Mouse (Mus musculus): ENCODE data around the gene Ppm1f. TPM values are rescaled to one million over a fixed set of nuclear protein-coding genes. Genes with fewer than 3 reads are reported as not detected.
"Not testable (repeated sequence)": the region's sequence is repeated elsewhere in the genome, so short reads cannot be mapped to it uniquely, and the experiment has no call there.

Ppm1f gene
- polyA plus RNA-seq (2012; rRNA removed) = 36.1 and 40.4 TPM in 2 replicates

DNA sequence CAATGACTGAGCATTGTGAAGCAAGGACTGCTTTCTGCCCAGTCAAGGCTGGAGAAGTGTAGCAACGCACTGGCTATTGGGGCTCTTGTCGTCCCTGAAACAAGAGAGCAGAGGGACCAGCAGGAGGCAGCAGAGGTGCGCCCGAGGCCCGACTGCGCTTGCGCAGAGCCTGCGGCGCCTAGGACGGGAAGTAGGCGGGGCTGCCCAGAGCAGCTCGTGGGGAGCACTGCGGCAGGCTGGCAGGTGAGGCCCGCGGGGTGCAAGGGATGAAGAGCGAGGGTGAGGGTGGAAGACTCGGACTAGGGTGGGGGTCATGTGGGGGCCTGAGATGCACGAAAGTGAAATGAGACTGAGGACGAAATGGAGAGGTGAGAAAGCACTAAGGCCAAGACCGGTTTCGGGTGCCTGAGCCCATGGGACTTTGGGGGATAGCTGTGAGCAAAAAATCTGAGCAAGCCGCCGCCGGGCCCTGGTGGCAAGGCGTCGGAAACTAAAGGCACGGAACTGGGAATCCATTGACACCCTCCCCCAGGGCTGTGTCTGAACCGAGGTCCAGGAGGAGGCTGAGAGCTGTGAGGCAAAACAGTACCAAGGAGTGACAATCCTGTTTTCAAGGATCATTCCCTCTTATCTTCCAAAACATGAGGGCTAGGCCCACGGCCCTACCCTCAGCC is at the start of gene Ppm1f:
Gene Ppm1f (plus strand): TSS at position 88 of the 674 bp plus-strand sequence.
- DNase-seq (ENCODE audit: extremely low spot score in 1 of 2, low spot score in 1 of 2) = peak; percentile 89 to 98

DNA sequence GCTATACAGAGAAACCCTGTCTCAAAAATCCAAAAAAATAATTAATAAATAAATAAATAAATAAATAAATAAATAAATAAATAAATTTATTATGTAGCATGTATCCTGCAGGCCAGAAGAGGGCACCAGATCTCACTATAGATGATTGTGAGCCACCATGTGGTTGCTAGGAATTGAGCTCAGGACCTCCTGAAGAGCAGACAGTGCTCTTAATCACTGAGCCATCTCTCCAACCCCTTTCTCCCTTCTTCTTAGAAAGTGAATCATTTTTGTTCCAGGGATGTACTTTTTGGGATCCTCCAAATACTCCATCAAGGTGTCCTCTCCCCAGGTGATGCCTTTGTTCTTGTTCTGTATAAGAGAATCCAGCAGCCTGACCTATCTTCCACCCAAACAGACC is 47.1 kb upstream of the Ppm1f start:
- DNase-seq (ENCODE audit: extremely low spot score in 1 of 2, low spot score in 1 of 2) = no peak

DNA sequence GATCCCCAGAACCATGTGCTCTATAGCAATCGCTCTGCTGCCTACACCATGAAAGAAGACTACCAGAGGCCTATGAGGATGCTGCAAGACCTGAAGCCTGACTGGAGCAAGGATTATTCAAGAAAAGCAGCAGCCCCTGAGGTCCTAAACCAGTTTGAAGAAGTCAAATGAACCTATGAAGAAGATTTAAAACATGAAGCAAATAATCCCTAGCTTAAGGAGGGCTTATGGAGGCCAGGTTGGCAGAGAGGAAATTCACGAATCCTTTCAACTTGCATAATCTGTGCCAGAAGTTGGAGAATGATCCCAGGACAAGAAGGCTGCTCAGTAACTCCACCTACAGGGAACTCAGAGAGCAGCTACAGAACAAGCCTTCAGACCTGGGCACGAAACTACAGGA is 43.9 kb upstream of the Ppm1f start:
- no peak for DNase-seq (ENCODE audit: extremely low spot score in 1 of 2, low spot score in 1 of 2)

DNA sequence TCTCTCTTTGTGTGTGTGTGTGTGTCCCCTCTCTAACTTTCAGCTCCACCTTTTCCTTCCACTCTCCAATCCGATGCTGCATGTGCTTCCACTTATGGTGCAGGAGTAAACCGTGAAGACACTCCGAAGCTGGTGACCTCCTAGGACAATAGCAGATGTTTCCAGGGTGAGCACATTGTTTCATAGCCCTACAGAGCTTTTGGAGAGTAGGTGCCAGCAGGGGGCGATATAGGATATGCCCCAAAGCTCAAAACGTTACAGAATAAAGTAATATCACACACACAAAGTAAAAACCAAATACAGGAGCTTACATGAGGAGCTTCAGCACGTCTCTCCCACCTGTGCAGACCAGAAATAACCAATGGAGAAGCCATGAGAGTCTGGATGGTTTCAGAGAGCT is 41.4 kb upstream of the Ppm1f start:
- DNase-seq (ENCODE audit: extremely low spot score in 1 of 2, low spot score in 1 of 2) = peak in 1 of 2 experiments; percentile 62

DNA sequence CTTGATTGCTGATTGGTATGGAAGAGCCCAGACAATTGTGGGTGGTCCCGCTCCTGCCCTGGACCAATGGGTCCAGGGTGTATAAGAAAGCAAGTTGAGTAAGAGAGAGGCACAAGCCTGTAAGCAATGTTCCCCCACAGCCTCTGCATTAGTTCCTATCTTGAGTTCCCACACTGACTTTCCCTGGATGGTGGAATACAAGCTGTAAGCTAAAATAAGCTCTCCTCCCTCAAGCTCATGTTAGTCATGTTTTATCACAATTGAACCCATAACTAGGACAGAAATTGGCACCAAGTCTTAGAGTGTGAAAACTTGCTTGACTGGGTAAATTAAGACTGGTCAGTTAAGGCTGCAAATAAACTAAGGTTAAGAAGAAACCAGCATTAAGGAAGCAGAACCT is 40.7 kb upstream of the Ppm1f start:
- DNase-seq (ENCODE audit: extremely low spot score in 1 of 2, low spot score in 1 of 2) = peak in 1 of 2 experiments; percentile 31

DNA sequence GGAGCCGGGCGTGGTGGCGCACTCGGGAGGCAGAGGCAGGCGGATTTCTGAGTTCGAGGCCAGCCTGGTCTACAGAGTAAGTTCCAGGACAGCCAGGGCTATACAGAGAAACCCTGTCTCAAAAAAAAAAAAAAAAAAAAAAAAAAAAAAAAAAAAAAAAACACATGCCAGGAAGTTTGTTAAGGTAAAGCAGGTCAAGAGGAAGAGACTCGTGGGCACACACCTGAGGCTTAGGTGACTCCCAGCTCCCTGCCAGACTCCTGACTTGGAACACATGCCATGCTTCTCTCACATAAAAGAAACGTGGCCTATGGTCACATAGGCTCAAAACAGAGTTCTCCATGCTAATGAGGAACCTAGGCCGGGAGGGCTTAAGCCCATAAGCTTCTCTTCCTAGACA is 40.2 kb upstream of the Ppm1f start:
- DNase-seq (ENCODE audit: extremely low spot score in 1 of 2, low spot score in 1 of 2) = not testable (repeated sequence)

DNA sequence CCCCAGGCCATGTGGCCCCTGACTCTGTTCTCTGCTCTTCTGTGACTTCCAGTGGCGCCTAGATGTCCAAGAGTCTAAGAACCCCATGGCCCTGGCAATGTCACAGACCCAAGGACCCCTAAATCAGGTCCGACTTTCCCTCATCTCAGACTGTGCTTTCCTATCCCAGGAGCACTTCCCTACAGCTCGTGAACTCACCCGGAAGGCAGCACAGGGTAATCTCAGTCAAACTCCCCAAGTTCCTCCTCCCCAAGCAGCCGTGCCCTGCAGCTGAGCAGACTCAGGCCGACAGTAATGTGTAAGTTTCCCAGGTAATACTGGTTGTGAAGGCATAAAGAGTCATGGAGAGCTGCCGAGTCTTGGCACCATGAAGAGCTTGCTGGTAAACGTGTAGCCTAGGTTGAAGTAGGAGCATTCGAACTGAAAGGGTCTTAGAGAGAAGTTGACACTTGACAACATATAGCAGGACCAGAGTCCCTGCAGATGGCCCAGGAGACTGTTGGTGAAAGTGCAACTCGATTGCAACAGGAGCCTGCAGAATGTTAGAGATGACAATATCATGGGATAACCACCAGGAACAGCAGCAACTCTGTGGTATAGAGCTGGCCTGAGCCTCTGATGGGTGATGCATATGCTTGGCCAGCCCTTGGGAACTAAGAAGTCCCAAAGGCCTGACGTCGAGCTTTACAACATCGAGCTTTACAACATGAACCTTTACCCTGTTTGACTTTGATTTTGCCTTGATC is 39.4 kb upstream of the Ppm1f start:
- DNase-seq (ENCODE audit: extremely low spot score in 1 of 2, low spot score in 1 of 2) = no peak

DNA sequence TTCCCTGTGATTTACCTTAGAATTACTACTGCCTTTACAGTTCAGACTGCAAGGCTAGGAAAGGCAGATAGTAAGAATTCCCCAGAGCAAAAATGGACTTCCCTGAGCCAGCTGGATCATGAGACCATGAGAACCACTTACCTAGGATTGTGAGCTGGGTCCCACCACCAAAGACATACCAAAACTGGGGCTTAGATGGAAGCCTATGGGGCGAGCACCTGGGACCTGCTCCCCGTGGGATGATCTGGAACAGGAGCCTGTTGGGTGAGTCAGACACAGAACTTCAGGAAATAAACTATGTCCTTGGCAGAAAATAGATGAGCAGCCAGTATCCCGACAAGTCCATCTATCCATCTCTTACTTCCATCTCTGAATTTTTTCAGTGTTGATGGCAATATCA is 34.0 kb upstream of the Ppm1f start:
- no peak for DNase-seq (ENCODE audit: extremely low spot score in 1 of 2, low spot score in 1 of 2)

DNA sequence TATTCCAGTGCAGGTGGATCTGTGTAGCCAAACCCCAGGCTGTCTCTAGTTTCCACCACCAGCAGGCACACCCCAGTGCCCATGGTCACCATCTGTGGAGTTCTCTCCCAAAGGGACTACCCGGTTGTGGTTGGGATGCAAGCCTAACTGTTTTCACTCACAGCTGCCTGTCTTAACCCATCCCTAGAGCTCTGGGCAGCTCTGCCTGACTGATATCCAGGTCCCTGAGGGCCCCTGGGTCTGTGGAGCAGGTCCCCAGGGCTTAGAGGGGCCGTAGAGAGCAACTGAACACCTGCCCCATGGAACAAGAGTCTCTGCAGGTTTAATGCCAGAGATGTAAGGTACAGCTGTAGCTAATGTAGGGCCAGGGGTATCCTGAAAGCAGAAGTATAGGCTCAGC is 32.3 kb upstream of the Ppm1f start, which contains the start of gene Igll1:
Gene Igll1 (minus strand): TSS at position 8 of the 400 bp plus-strand sequence.
- no peak for DNase-seq (ENCODE audit: extremely low spot score in 1 of 2, low spot score in 1 of 2)

DNA sequence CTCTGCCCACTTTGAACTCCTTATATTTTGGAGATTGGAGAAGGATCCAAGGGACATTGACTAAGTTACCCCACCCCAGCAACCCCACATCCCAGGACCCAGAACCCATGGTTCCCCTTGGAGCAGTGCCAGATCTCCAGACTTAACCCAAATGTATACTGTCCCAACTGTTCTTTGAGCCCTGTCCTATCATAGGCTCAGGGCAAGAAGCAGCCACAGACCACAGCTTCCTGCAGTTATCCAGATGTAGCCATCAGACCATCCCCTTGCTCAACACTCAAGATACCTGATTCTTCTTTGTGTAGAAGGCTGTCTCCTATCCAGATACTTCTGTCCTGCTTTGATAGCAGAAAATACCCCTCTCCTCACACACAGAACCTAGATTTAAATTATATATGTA is 31.1 kb upstream of the Ppm1f start:
- DNase-seq (ENCODE audit: extremely low spot score in 1 of 2, low spot score in 1 of 2) = no peak

DNA sequence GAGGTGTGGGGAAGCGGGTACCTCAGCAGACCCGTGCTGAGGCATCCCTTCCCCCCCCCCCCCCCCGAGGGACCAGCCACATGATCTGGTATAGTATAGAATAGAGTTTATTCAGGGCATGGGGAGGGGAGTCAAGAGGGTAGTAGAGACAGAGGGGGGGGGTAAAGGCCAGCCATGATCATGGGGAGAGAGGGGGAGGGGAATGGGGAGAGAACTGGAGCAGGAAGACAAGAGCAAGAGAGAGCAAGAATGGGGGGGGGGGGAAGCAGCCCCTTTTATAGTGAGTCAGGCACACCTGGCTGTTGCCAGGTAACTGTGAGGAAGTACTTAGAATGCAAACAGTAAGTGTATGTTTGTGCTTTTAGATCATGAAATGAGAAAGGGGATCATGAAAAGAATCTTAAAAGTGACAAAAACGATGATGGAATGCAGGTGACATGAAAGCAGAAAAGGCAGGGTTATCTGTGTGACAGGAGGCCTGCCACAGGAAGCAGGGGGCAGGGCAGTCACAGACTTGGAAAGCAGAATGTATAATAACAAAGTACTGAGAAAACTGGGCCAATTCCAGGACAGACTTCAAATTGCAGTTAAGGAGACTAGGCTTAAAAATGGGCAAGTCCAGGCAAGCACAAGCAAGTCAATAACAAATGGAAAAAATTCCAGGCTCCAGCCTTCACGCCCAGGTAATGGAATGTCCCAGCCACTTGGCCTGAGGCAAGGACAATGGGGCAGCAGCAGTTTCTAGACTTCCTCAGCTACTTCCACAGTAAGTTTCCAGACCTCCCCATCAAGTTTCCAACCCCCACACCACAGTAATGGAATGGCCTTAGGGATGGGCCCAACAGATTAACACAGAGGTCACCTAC is 30.3 kb upstream of the Ppm1f start:
- no peak for DNase-seq (ENCODE audit: extremely low spot score in 1 of 2, low spot score in 1 of 2)

DNA sequence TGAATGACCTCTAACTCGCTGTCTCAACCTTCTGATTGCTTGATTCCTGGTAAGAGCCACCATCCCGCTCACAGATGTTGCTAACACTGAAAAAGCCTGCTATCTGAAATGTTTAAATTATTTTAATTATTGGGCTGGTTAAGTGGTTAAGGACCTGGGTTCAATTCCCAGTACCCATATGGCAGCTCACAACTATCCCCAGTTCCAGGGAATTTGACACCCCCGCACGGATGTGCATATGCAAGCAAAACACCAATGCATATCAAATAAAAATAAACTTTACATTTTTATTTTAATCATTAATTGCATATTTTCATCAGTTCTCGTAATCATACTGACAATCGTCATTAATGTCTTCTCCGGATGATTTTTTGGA is 26.0 kb upstream of the Ppm1f start:
- DNase-seq (ENCODE audit: extremely low spot score in 1 of 2, low spot score in 1 of 2) = no peak

DNA sequence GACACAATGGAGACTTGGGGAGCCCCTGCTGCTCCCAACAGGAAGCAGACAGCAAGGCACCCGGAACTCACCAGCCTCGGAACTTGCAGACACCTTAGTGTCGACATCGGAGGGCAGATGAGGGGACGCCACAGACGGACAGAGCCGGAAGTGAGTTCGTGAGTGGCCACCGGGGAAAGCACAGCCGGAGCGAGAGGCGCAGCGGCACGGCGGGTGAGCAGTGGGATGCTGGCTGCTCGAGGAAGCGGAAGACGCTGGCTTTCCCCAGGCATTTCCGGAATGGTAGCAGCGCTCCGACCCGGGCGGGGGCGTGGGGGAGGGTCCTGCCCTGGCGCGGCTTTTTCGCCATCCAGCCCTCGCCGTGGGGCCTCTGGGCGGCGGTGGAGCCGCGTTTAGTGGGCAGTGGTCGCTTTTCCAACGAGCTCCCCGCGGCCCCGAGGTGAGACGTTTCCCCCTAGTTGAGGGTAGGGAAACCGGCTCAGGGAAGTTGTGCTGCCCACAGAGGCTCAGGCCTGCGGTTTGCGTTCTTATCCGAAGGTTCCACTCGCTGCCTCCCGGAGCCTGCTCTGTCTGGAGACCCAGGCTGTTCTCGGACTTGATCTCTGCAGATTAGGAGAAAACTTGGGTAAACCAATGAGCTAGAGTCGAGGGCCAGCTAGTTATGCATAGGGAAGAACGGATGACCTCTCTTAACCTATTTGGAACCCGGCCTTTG is 25.5 kb upstream of the Ppm1f start, which contains the start of the genes Top3b and Vpreb1:
Gene Top3b (plus strand): TSS at position 120 of the 715 bp plus-strand sequence.
Gene Vpreb1 (minus strand): TSS at position 227 of the 715 bp plus-strand sequence.
- DNase-seq (ENCODE audit: extremely low spot score in 1 of 2, low spot score in 1 of 2) = peak; percentile 84 to 95

DNA sequence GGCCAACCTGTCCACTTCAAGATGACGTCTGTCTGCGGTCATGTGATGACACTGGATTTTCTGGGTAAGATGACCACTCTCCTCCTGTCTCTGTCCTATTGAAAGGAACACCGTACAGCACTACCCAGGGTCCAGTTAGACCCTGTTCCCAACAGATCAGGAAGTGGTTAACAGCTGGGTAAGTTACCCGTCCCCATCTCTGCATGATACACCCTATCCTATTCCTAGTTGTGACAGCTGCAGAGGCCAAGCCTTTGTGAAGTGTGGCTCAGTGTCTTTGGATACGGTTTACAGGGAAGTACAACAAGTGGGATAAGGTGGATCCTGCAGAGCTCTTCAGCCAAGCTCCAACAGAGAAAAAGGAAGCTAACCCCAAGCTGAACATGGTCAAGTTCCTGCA is 17.2 kb upstream of the Ppm1f start:
- no peak for DNase-seq (ENCODE audit: extremely low spot score in 1 of 2, low spot score in 1 of 2)

DNA sequence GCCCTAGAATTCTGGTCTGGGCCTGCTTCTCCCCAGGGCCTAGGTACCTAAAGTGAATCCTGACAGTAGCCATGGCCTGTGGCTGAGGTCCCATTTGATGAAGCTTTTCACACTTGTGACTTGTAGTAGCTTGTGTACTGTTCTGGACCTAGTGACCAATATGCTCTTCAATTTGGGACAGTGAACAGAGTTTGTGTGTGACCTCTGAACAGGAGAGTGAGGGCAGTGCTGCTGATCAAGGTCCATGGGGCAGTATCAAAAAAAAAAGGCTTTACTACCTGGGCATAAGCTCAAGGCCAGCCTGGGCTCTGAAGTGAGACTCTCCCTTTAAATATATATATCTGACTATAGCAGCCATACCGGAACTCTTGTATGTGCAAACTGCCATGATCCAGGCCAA is 7.9 kb upstream of the Ppm1f start:
- DNase-seq (ENCODE audit: extremely low spot score in 1 of 2, low spot score in 1 of 2) = no peak

DNA sequence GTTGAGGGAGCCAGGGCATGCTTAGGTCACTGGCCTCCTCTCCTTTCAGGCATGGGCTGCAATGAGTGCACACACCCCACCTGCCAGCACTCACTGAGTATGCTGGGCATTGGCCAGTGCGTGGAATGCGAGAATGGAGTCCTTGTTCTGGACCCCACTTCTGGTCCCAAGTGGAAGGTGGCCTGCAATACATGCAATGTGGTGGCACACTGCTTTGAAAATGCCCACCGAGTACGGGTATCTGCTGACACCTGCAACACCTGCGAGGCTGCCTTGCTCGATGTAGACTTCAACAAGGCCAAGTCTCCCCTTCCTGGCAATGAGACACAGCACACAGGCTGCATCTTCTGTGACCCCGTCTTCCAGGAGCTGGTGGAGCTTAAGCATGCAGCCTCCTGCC is 3.9 kb upstream of the Ppm1f start:
- DNase-seq (ENCODE audit: extremely low spot score in 1 of 2, low spot score in 1 of 2) = no peak

DNA sequence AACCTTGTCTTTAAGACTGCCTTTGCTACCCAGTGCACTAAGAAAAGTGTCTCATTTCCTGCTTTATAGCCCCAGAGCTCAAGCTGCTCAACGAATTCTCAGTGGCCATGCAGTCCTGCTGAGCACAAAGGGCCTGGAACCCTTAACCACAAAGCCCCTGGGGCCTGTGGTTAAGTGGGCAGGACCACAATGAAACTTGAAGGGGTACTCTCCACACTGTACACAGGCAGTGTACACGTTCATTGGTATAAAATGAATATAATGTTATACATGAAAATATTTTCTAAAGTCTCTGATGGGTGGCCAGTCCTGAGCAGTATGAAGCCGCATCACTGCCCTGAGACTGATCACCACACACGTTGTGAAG is 271 bp upstream of the Ppm1f start:
- no peak for DNase-seq (ENCODE audit: extremely low spot score in 1 of 2, low spot score in 1 of 2)

DNA sequence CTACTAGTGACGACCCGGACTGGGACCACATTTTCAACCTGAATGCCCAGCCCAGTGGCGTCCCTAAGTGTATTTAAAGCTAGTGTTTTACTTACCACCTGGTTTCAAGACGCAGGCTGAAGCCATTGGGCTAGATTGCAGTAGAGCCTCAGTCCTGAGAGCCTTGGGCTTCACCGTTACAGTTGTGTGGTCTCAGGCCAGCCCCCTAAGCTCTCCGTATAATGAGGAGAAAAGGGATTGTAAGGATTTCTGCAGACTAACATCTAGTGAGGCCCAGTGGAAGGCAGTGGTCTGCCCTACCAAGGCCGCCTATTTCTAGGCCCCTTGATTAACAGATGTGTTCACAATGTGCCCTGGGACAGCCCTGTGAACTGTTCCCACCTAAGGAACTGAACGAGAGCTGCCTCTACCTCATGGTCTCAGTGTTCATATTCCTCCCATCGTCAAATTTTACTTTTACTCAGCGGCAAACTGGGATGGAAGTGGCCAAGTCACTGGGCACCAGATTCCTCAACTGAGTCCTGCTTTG is 851 bp downstream of the Ppm1f start:
- DNase-seq (ENCODE audit: extremely low spot score in 1 of 2, low spot score in 1 of 2) = no peak

DNA sequence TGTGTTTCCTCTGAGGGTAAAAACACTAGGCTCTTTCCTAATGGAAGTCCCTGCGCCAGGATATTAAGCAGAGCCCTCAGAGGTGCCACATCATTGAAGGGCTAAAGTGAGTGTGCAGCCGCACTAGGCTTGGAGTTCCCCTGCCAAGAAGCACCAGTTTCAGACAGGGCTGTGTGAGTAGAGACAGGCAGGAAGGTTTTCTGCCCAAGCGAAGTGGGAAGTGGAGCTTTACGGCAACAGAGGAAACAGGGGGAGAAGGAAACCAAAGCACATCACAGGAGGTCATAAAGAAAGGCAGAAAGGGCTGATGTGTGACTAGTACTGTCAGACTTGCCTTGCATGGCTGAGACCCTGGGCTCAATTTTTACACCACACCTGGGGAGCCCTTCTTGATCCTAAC is 6.1 kb downstream of the Ppm1f start:
- no peak for DNase-seq (ENCODE audit: extremely low spot score in 1 of 2, low spot score in 1 of 2)

DNA sequence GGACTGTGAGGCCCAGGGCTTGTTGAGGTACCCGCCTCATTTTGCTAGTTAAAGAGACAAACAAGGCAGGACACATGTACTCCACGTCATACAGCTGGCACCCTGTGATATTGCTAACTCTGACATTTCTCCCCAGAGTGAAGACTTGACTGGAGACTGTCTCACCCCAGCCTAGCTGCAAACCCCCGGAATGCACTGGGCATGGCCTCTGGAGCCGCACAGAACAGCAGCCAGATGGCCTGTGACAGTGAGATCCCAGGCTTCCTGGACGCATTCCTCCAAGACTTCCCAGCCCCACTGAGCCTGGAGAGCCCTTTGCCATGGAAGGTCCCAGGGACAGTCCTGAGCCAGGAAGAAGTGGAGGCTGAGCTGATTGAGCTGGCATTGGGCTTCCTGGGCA is 6.9 kb downstream of the Ppm1f start:
- DNase-seq (ENCODE audit: extremely low spot score in 1 of 2, low spot score in 1 of 2) = no peak
